ENCODE assay signal across 16 mouse cellular contexts in genomic region chr2:39823851-39824250, GRCm38 (mm10).
"Had no signal": no experiment of that assay in that cellular context is flagged by ENCODE, and none has a peak within 500 bp of the region (broad histone marks: within the 10 kb centered on the region; RNA-seq: fewer than 3 reads in every experiment).

No protein-coding gene starts in this region.

- H3K27me3 ChIP-seq: neural tube, embryonic 13.5 days; neural tube, embryonic 15.5 days; stomach, embryonic 15.5 days had no signal

- H3K9ac ChIP-seq: neural tube, embryonic 13.5 days; neural tube, embryonic 15.5 days; stomach, embryonic 15.5 days had no signal

- H3K4me3 ChIP-seq: neural tube, embryonic 13.5 days; neural tube, embryonic 15.5 days; stomach, embryonic 15.5 days had no signal

- H3K27ac ChIP-seq: neural tube, embryonic 13.5 days; neural tube, embryonic 15.5 days; stomach, embryonic 15.5 days; stomach, postnatal 0 days had no signal

- H3K9me3 ChIP-seq: neural tube, embryonic 13.5 days; neural tube, embryonic 15.5 days; stomach, embryonic 15.5 days had no signal

- H3K36me3 ChIP-seq: neural tube, embryonic 13.5 days; neural tube, embryonic 15.5 days; stomach, embryonic 15.5 days had no signal

- H3K4me1 ChIP-seq: neural tube, embryonic 13.5 days; neural tube, embryonic 15.5 days; stomach, embryonic 15.5 days had no signal

- DNase-seq: retina, postnatal 1 day; right cerebral cortex, adult 18-20 months; right cerebral cortex, postnatal 14 days; right cerebral cortex, postnatal 25 days; right cerebral cortex, postnatal 4 days; spleen, adult 18-20 months; thymus, adult 18-20 months; thymus, adult 2 months; thymus, postnatal 14 days; thymus, postnatal 25 days; thymus, postnatal 36 days; thymus, postnatal 4 days had no signal

- H3K4me2 ChIP-seq: neural tube, embryonic 13.5 days; neural tube, embryonic 15.5 days; stomach, embryonic 15.5 days had no signal
